Mouse (Mus musculus): ENCODE measurements around the gene Secisbp2l.

Secisbp2l gene

GRCm38 (mm10) chr2:125782719-125783109 is at the start of gene Secisbp2l:
Secisbp2l (minus strand) TSS chr2:125782870.
- DNase-seq (ENCODE audit: low read depth) = peak; percentile 84

DNA sequence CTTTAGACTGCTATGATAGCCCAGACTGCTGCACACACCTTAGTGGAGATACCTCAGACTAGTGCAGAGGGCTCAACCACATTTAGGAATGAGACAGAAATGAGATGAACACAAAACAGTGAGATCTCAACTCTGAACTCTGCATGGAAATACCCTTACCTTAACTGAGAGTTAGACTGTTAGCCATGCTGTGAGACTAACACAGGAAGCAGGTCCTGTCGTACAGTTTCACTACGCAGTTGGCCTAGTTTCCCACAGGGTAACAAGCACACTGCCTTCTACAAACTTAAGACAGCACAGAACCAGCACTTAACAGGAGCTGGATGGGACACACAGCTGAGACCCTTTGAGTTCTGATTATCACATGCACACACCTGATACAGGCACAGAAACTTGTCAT is 47.3 kb upstream of the Secisbp2l start:
- DNase-seq (ENCODE audit: low read depth) = no peak

DNA sequence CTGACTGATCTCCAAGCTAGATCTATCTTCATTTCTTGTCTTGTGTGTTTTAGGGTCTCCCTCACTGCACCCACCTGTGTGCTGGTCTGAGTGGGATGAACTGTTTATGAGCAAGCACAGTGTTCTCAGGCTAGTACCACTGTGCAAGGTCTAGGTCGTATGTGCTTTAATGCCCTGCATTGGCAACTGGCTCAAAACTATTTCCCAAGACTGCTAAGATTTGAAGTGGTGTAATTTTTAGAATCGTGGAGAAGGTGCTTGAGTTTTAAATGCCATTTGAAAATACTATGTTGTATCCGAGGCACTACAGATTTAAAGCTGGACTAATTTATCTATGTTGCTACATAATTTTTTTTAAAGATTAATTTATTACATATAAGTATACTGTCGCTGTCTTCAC is 45.2 kb upstream of the Secisbp2l start:
- no peak for DNase-seq (ENCODE audit: low read depth)

DNA sequence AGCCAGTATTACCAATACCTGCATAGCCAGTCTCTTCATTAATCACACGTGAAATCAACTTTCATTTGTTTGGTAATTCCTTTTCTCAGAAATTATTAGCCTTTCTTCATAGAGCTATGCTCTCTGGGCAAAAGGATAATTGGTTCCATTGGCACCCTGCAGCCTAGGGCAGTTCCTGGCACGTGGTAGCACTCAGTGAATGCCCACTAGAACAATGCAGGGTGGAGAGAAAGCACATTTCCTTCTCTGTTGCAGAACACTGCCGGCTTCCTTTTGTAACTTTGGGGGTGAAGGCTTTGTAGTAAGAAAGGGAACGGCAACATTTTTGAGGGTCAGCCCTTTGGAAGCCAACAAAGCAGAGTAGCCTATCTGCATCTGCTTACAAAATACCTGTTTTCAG is 43.5 kb upstream of the Secisbp2l start:
- DNase-seq (ENCODE audit: low read depth) = no peak

DNA sequence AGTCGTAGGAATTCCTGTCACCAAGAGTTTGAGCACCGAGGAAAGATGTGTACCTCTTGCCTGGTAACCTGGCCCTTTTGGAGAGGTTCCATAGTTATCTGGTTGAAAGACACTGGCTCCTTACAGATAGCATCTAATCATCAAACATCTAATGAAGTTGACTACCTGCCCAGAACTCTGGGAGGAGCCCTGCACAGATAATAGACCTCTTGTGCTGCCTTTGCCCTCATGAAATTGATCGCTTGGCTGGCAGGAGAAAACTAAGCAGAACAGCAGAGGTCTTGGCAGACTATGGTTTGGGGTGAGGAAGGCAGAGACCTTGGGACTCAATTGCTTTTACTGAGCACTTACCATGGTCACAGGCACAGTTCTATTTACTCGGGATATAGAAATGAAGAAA is 37.7 kb upstream of the Secisbp2l start:
- no peak for DNase-seq (ENCODE audit: low read depth)

GRCm38 (mm10) chr2:125813972-125814595 is 31.4 kb upstream of the Secisbp2l start:
- DNase-seq (ENCODE audit: low read depth) = no peak

DNA sequence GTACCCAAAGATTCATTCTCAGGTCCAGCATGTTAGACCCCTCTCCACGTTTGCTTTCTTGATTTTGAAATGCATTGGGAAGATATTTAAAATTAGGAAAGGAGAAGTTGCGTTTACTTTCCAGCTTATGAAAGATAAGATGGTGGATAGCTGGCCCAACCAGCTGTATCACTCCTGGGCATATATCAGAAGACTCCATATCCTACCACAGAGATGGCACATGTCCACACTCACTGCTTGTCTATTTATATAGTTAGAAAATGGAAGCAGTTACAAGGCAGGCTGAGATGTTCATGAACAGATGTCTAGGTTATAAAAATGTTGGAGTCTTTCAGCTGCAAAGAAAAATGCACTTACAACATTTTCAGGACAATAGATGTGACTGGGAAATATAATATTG is 28.7 kb upstream of the Secisbp2l start:
- no peak for DNase-seq (ENCODE audit: low read depth)

DNA sequence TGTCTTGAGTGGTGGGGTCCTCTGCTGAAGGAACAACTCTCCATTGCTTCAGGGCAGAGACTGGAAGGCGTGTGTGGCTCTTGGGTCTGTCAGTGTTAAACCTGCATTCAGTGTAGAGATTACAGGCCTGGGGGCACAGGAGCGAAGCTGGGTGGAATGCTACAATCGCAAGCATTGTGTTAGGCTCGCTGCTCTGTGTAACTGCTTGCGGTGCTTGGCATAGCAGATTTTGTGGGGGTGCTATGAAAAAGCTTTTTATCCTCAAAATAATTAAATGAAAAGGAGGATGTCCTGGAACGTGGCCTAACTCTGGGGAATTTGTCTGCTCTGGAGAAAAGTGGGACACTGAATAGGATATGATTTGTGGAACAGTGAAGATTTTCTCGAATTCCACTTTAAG is 26.9 kb upstream of the Secisbp2l start:
- DNase-seq (ENCODE audit: low read depth) = no peak

- no peak for DNase-seq (ENCODE audit: low read depth)
Observed at GRCm38 (mm10) chr2:125805826-125806225, 23.2 kb upstream of the Secisbp2l start.

GRCm38 (mm10) chr2:125801947-125802346 is 19.3 kb upstream of the Secisbp2l start:
- DNase-seq (ENCODE audit: low read depth) = no peak

GRCm38 (mm10) chr2:125801038-125801437 is 18.4 kb upstream of the Secisbp2l start:
- no peak for DNase-seq (ENCODE audit: low read depth)

DNA sequence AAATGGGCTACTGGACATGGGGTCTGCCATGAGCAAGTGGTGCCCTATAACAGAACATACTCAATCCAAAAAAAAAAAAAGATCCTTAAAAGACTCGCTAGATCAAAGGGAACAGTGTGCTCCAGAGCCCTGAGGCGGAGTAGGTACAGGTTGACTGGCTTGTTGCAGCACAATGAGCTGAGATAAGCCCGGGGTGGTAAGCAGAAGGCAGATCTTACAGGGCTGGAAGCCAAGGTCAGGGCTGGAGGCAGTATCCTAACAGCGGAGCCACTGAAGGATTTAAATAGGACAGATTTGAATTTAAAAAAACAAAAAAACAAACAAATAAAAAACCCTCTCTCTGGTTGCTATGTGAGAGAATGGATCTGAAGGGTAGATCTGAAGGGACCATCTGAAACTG is 17.8 kb upstream of the Secisbp2l start:
- DNase-seq (ENCODE audit: low read depth) = no peak

DNA sequence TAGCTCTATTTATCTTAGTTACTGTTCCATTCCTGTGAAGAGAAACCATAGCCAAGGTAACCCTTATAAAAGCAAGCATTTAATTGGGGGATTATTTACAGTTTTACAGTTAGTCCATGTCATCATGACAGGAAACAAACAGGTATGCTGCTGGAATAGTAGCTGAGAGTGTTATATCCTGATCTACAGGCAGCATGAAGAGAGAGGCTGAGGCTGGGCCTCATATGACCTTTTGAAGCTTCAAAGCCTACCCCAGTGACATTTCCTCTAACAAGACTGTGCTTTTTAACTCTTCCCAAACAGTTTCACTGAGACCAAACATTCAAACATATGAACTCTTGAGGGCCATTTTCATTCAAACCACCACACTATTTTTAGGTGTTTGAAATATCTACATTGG is 15.2 kb upstream of the Secisbp2l start:
- DNase-seq (ENCODE audit: low read depth) = peak; percentile 39

- DNase-seq (ENCODE audit: low read depth) = no peak
Observed at GRCm38 (mm10) chr2:125795118-125795517, 12.4 kb upstream of the Secisbp2l start.

- no peak for DNase-seq (ENCODE audit: low read depth)
Observed at GRCm38 (mm10) chr2:125794166-125794565, 11.5 kb upstream of the Secisbp2l start.

GRCm38 (mm10) chr2:125792879-125793261 is 10.2 kb upstream of the Secisbp2l start:
- DNase-seq (ENCODE audit: low read depth) = no peak

- DNase-seq (ENCODE audit: low read depth) = peak; percentile 34
Observed at GRCm38 (mm10) chr2:125792144-125792878, 9.6 kb upstream of the Secisbp2l start.

GRCm38 (mm10) chr2:125791485-125791885 is 8.8 kb upstream of the Secisbp2l start:
- peak; percentile 66 for DNase-seq (ENCODE audit: low read depth)

GRCm38 (mm10) chr2:125790242-125790641 is 7.6 kb upstream of the Secisbp2l start:
- DNase-seq (ENCODE audit: low read depth) = no peak

GRCm38 (mm10) chr2:125789265-125789664 is 6.6 kb upstream of the Secisbp2l start:
- DNase-seq (ENCODE audit: low read depth) = no peak

DNA sequence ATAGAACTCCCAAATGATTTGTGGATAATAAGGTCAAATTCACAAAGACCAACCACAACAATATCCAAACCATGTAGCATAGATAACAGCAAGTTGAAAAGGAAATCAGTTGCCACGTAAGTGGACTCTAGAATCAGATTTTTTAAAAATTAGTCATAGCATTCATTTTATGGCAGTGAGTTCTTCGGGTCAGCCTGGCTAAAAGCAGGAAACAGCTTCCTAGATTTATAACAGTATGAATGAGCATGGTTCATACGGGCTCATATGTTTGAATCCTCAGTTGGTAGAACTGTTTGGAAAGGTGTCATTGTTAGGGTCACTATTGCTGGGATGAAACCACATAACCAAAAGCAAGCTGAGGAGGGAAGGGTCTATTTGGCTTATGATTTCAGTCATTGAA is 6.1 kb upstream of the Secisbp2l start:
- DNase-seq (ENCODE audit: low read depth) = no peak

DNA sequence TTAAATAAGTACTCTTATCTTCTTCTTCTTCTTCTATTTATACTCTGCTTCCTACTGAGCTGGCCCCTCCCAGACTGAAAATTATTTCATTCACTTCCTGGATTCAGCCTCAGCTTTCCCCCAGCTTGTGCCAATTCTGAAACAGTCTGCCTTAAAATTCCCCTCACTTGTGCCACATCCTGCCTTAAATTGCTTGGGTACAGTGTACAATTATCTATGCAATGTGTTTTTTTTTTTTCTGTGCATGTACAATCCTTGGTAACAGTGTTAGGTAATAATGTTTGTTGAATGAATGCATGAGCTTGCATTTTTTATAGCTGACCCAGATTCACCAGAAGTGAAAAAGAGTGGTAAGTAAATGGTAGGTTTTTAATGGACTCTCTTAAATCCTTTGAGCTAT is 5.7 kb upstream of the Secisbp2l start:
- DNase-seq (ENCODE audit: low read depth) = peak; percentile 22

DNA sequence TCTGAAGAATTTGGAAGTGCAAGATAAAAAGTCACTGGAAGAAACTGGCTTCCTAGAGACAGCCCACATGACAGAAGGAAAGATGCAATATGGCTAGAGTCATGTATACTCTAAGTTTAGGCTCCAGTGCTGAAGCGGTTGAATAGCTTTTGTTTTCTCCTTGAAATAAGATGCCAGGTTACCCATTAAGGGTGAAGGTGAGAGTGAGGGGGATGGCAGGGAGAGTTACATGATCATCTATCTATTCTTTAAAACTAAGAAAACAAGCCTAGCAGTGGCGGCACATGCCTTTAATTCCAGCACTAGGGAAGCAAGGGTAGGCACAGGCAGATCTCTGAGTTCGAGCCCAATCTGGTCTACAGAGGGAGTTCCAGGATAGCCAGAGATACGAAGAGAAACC is 2.4 kb upstream of the Secisbp2l start:
- DNase-seq (ENCODE audit: low read depth) = no peak

DNA sequence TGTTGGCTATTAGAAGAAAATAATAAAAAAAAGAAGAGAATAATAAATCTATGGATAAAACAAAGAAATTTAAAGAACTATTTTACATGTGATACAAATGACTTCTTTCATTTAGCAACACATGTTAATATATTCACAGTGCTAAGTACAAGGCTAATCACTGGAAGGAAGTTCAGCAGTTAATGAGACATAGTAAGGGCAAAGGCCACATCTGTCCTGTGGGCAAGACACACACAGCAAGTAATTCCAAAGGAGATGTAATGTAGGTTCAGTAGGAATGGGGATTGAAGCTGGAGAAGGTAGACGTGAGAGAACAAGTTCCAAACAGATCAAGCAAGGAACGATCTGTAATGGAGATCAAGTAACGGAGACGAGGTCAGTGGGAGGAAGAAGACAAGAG is 1.7 kb upstream of the Secisbp2l start:
- no peak for DNase-seq (ENCODE audit: low read depth)
